In genomic region chr11:101315665-101316500, GRCm38 (mm10) we compare ENCODE assay signal across 7 mouse cellular contexts. TPM values are rescaled to one million over a fixed set of nuclear protein-coding genes. Genes with fewer than 3 reads are reported as not detected.
DNase-seq lines count a peak whose midpoint lies in the region; ATAC-seq lines count a peak whose summit lies in the region.

Gene Psme3 (plus strand): TSS chr11:101316213.

- H3K4me3 ChIP-seq in embryonic facial prominence, embryonic 11.5 days (ENCODE audit: low read depth, low read length), result peak within 1 kb of the TSS; percentile 76
- H3K4me3 ChIP-seq in limb, embryonic 11.5 days (ENCODE audit: low read depth, low read length), result peak within 1 kb of the TSS; percentile 97
- peak within 1 kb of the TSS; percentile 96 for H3K4me3 ChIP-seq in midbrain, embryonic 14.5 days (replicated peaks; ENCODE audit: low read depth, low read length)

- peak; percentile 96 for DNase-seq in adrenal gland, postnatal 14 days
- peak; percentile 94 for DNase-seq in embryonic facial prominence, embryonic 11.5 days (ENCODE audit: low spot score)
- DNase-seq in heart, adult 11 months, result peak; percentile 99
- peak; percentile 97 for DNase-seq in kidney, adult 18-20 months
- DNase-seq in limb, embryonic 11.5 days (ENCODE audit: low spot score), result peak; percentile 95
- peak; percentile 96 for DNase-seq in midbrain, embryonic 14.5 days
- DNase-seq in spleen, adult 18-20 months, result peak; percentile 86 to 91

- H3K27me3 ChIP-seq in embryonic facial prominence, embryonic 11.5 days (ENCODE audit: control insufficient read depth, insufficient read depth, low read length), result no peaks in the 10 kb centered on the region
- H3K27me3 ChIP-seq in limb, embryonic 11.5 days (ENCODE audit: control insufficient read depth, insufficient read depth, low read length), result no peaks in the 10 kb centered on the region
- H3K27me3 ChIP-seq in midbrain, embryonic 14.5 days (ENCODE audit: control insufficient read depth, insufficient read depth, low read length), result no peaks in the 10 kb centered on the region

- under 1% methylated on average over 50 of the region's 62 CpGs for WGBS in embryonic facial prominence, embryonic 11.5 days
- WGBS in limb, embryonic 11.5 days, result under 1% methylated on average over 62 of the region's 62 CpGs
- WGBS in midbrain, embryonic 14.5 days, result under 1% methylated on average over 62 of the region's 62 CpGs

- peak within 1 kb of the TSS; percentile 75 for H3K4me2 ChIP-seq in embryonic facial prominence, embryonic 11.5 days (ENCODE audit: low read depth, low read length)
- H3K4me2 ChIP-seq in limb, embryonic 11.5 days (ENCODE audit: low read depth, severe bottlenecking), result peak within 1 kb of the TSS; percentile 87
- peak within 1 kb of the TSS; percentile 73 for H3K4me2 ChIP-seq in midbrain, embryonic 14.5 days (ENCODE audit: low read length)

- peaks cover 10% of the 10 kb centered on the region for H3K36me3 ChIP-seq in embryonic facial prominence, embryonic 11.5 days (replicated peaks; ENCODE audit: control insufficient read depth, insufficient read depth, low read depth, low read length)
- peaks cover 9% of the 10 kb centered on the region for H3K36me3 ChIP-seq in limb, embryonic 11.5 days (ENCODE audit: control insufficient read depth, insufficient read depth, low read length)
- peaks cover 32% of the 10 kb centered on the region for H3K36me3 ChIP-seq in midbrain, embryonic 14.5 days (ENCODE audit: control insufficient read depth, insufficient read depth, low read length)

- H3K27ac ChIP-seq in embryonic facial prominence, embryonic 11.5 days (replicated peaks; ENCODE audit: low read depth, low read length), result peak within 1 kb of the TSS; percentile 73
- peak within 1 kb of the TSS; percentile 42; the same call in 1 of the 2 replicates for H3K27ac ChIP-seq in limb, embryonic 11.5 days (replicated peaks; ENCODE audit: low read depth, low read length)
- peak within 1 kb of the TSS; percentile 75 for H3K27ac ChIP-seq in midbrain, embryonic 14.5 days (replicated peaks; ENCODE audit: low read depth, low read length)

- ATAC-seq in embryonic facial prominence, embryonic 11.5 days (replicated peaks; ENCODE audit: insufficient number of reproducible peaks, low FRiP score, low TSS enrichment, low read depth), result peak; percentile 81
- peak; percentile 88 for ATAC-seq in limb, embryonic 11.5 days (ENCODE audit: insufficient number of reproducible peaks, low FRiP score, low TSS enrichment, low read depth)
- ATAC-seq in midbrain, embryonic 14.5 days (ENCODE audit: low FRiP score, low TSS enrichment), result peak; percentile 93

- H3K9ac ChIP-seq in embryonic facial prominence, embryonic 11.5 days (replicated peaks; ENCODE audit: low read length), result peak within 1 kb of the TSS; percentile 94
- H3K9ac ChIP-seq in limb, embryonic 11.5 days (ENCODE audit: low read length), result peak within 1 kb of the TSS; percentile 89
- H3K9ac ChIP-seq in midbrain, embryonic 14.5 days (replicated peaks; ENCODE audit: low read length), result peak within 1 kb of the TSS; percentile 91

- no peaks in the 10 kb centered on the region for H3K9me3 ChIP-seq in embryonic facial prominence, embryonic 11.5 days (replicated peaks; ENCODE audit: control insufficient read depth, low read length)
- H3K9me3 ChIP-seq in limb, embryonic 11.5 days (ENCODE audit: control insufficient read depth, low read length), result no peaks in the 10 kb centered on the region
- H3K9me3 ChIP-seq in midbrain, embryonic 14.5 days (ENCODE audit: control insufficient read depth, low read length), result no peaks in the 10 kb centered on the region

- no peaks in the 10 kb centered on the region for H3K4me1 ChIP-seq in embryonic facial prominence, embryonic 11.5 days (ENCODE audit: control insufficient read depth, insufficient read depth, low read length)
- peaks cover 9% of the 10 kb centered on the region for H3K4me1 ChIP-seq in limb, embryonic 11.5 days (ENCODE audit: control insufficient read depth, insufficient read depth, low read length)
- H3K4me1 ChIP-seq in midbrain, embryonic 14.5 days (ENCODE audit: control insufficient read depth, insufficient read depth, low read length), result peaks cover 12% of the 10 kb centered on the region

RNA-seq across cellular contexts. Expression of gene Psme3, which starts in this region (rescaled TPM):
- total RNA-seq in adrenal gland, postnatal 14 days (2021), result 148 and 152 TPM in 2 replicates
- 150 and 154 TPM in 2 replicates for polyA plus RNA-seq in embryonic facial prominence, embryonic 11.5 days (2014; fragmentation: Nextera tagmentation; extraction: Ambion mirVana)
- polyA plus RNA-seq in limb, embryonic 11.5 days (2014; fragmentation: Nextera tagmentation; extraction: Ambion mirVana), result 158 and 164 TPM in 2 replicates
- polyA plus RNA-seq in midbrain, embryonic 14.5 days (2014; fragmentation: Nextera tagmentation; extraction: Ambion mirVana), result 101 and 103 TPM in 2 replicates

Comparison
In these comparisons a context has a peak if more than half of its experiments do, and no peak if none do; other contexts are left out.
1. Peak in every context shown above with its lines: DNase-seq, ATAC-seq, H3K4me3 ChIP-seq and H3K27ac ChIP-seq.